Mouse (Mus musculus) hindbrain, embryonic 16.5 days (tissue): Measurements from ENCODE around the gene Rabggta. TPM values are rescaled to one million over a fixed set of nuclear protein-coding genes. Genes with fewer than 3 reads are reported as not detected.
"Not testable (repeated sequence)": the region's sequence is repeated elsewhere in the genome, so short reads cannot be mapped to it uniquely, and the experiment has no call there.

Source experiments
- ATAC-seq: fragments of 200-750 bp; cut with Nextera tagmentation; 2 replicates; pipeline ENCODE4 v1.8.0; 2017; ENCODE audit warnings: moderate TSS enrichment, moderate library complexity
- H3K27ac ChIP-seq: fragments of 300-500 bp; sonication (generic); 2 replicates; pipeline ENCODE4 v1.5.1; 2014; ENCODE audit warnings: low read depth, mild to moderate bottlenecking, control low read depth, low read length, moderate library complexity
- H3K27me3 ChIP-seq: fragments of 300-500 bp; sonication (generic); replicated peaks from 2 replicates; pipeline ENCODE4 v1.6.1; 2014; ENCODE audit warnings: low read length; ENCODE audit not compliant: control insufficient read depth, insufficient read depth
- H3K36me3 ChIP-seq: fragments of 300-500 bp; sonication (generic); 2 replicates; pipeline ENCODE4 v1.6.1; 2014; ENCODE audit warnings: mild to moderate bottlenecking, low read length, moderate library complexity, mixed read lengths; ENCODE audit not compliant: control insufficient read depth, insufficient read depth
- H3K4me1 ChIP-seq: fragments of 300-500 bp; sonication (generic); 2 replicates; pipeline ENCODE4 v1.6.1; 2014; ENCODE audit warnings: low read depth, low read length; ENCODE audit not compliant: control insufficient read depth, insufficient read depth
- H3K4me2 ChIP-seq: fragments of 300-500 bp; sonication (generic); 2 replicates; pipeline ENCODE4 v1.6.1; 2014; ENCODE audit warnings: mild to moderate bottlenecking, low read length, control low read depth, moderate library complexity
- H3K4me3 ChIP-seq: fragments of 300-500 bp; sonication (generic); 2 replicates; pipeline ENCODE4 v1.5.1; 2014; ENCODE audit warnings: mild to moderate bottlenecking, low read length, control low read depth, moderate library complexity
- H3K9ac ChIP-seq: fragments of 300-500 bp; sonication (generic); 2 replicates; pipeline ENCODE4 v1.6.1; 2014; ENCODE audit warnings: low read depth, mild to moderate bottlenecking, control low read depth, low read length, moderate library complexity
- H3K9me3 ChIP-seq: fragments of 300-500 bp; sonication (generic); 2 replicates; pipeline ENCODE4 v1.6.1; 2014; ENCODE audit warnings: mild to moderate bottlenecking, low read length, moderate library complexity; ENCODE audit not compliant: control insufficient read depth
- WGBS: fragments of 180-500 bp; shearing (Covaris S2); extraction: QIAGEN DNeasy Blood & Tissue Kit; methylation state at CpG from one replicate; pipeline ENCODE4 v1.1.7; 2014; 5-methylcytosine and 5-hydroxymethylcytosine counted together
- polyA plus RNA-seq: library from polyadenylated mRNA; unstranded; fragments of >200 nt; fragmentation: Nextera tagmentation; extraction: Ambion mirVana; gene quantifications from 2 replicates; pipeline ENCODE4 v1.2.1, GENCODE M21; 2015

Gene Rabggta
- polyA plus RNA-seq, 1 experiment from 2014 or later, result 60.3 TPM

- not testable (repeated sequence) for ATAC-seq, H3K36me3 ChIP-seq, H3K9ac ChIP-seq, H3K27ac ChIP-seq, H3K9me3 ChIP-seq, H3K4me3 ChIP-seq, H3K4me1 ChIP-seq
- Histone ChIP-seq H3K4me2 (peak overlapping the region; percentile 36), H3K27me3 (peaks cover 14% of the 10 kb centered on the region)
- 7% methylated on average over 5 of the region's 6 CpGs for whole genome bisulfite sequencing
Measured at GRCm38 (mm10) chr14:55760156-55760555, 38.1 kb upstream of the Rabggta start.

GRCm38 (mm10) chr14:55758363-55758784 is 36.3 kb upstream of the Rabggta start, which contains the start of gene Cideb:
TSS of gene Cideb (minus strand) at chr14:55758458.
- Histone ChIP-seq H3K4me2 (peak within 1 kb of the TSS; percentile 33), H3K27me3 (peaks cover 8% of the 10 kb centered on the region), H3K9me3 (no peaks in the 10 kb centered on the region), H3K9ac (no peak within 1 kb of the TSS), H3K4me3 (no peak within 1 kb of the TSS), H3K36me3 (peaks cover 15% of the 10 kb centered on the region), H3K4me1 (peaks cover 6% of the 10 kb centered on the region), H3K27ac (no peak within 1 kb of the TSS)
- no peak for ATAC-seq
- 19% methylated on average over 8 of the region's 8 CpGs for WGBS

DNA sequence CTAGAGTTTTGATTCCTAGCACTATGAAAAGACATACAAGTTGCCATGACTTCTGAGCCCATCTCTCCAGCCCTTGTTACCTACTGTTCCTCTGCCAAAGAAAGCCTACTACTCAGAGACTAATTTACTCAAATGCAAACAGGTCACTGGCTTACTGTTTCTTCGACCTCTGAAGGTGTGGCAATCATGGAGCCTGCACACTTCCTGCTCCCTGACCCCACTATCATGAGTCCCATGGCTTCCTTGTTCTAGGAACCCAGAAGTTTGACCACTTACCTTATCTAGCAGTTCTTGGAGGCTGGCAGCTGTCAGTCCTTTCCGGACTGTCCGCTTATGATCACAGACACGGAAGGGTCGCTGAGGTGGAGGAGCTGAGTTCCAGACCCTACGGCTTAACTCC is 35.5 kb upstream of the Rabggta start:
- H3K9ac ChIP-seq, result no peak overlapping the region
- no peak overlapping the region for H3K4me2 ChIP-seq
- H3K4me1 ChIP-seq, result peaks cover 4% of the 10 kb centered on the region; the same call in 1 of the 2 replicates
- no peak overlapping the region for H3K27ac ChIP-seq
- no peak for ATAC-seq
- WGBS, result 93% methylated on average over 6 of the region's 6 CpGs
- no peak overlapping the region for H3K4me3 ChIP-seq
- H3K36me3 ChIP-seq, result peaks cover 22% of the 10 kb centered on the region
- no peaks in the 10 kb centered on the region for H3K9me3 ChIP-seq
- H3K27me3 ChIP-seq, result peaks cover 8% of the 10 kb centered on the region

- no peaks in the 10 kb centered on the region for H3K27me3 ChIP-seq
- peak overlapping the region; percentile 76 for H3K4me2 ChIP-seq
- H3K27ac ChIP-seq, result no peak overlapping the region
- H3K9me3 ChIP-seq, result no peaks in the 10 kb centered on the region
- H3K4me3 ChIP-seq, result no peak overlapping the region
- no peak overlapping the region for H3K9ac ChIP-seq
- H3K36me3 ChIP-seq, result peaks cover 11% of the 10 kb centered on the region
- WGBS, result 93% methylated on average over 10 of the region's 10 CpGs
- H3K4me1 ChIP-seq, result peaks cover 26% of the 10 kb centered on the region
- ATAC-seq, result no peak
Measured at GRCm38 (mm10) chr14:55747051-55747847, 25.2 kb upstream of the Rabggta start.

- no peaks in the 10 kb centered on the region for H3K9me3 ChIP-seq
- ATAC-seq, result no peak
- peaks cover 6% of the 10 kb centered on the region; the same call in 1 of the 2 replicates for H3K36me3 ChIP-seq
- peak overlapping the region; percentile 55 for H3K27ac ChIP-seq
- under 1% methylated on average over 28 of the region's 31 CpGs for WGBS
- peak overlapping the region; percentile 90 for H3K4me3 ChIP-seq
- no peaks in the 10 kb centered on the region for H3K27me3 ChIP-seq
- peak overlapping the region; percentile 76 for H3K4me2 ChIP-seq
- peaks cover 26% of the 10 kb centered on the region for H3K4me1 ChIP-seq
- H3K9ac ChIP-seq, result peak overlapping the region; percentile 82
Measured at GRCm38 (mm10) chr14:55745861-55746237, 23.8 kb upstream of the Rabggta start.

GRCm38 (mm10) chr14:55745180-55745860 is 23.3 kb upstream of the Rabggta start, which contains the start of the genes Dhrs1 and Nop9:
TSS of gene Dhrs1 (minus strand) at chr14:55745690.
TSS of gene Nop9 (plus strand) at chr14:55745693.
- Histone ChIP-seq H3K4me3 (peak within 1 kb of the TSS; percentile 90), H3K9ac (peak within 1 kb of the TSS; percentile 82), H3K27ac (peak within 1 kb of the TSS; percentile 55), H3K4me2 (peak within 1 kb of the TSS; percentile 76), H3K4me1 (peaks cover 26% of the 10 kb centered on the region), H3K9me3 (no peaks in the 10 kb centered on the region), H3K27me3 (no peaks in the 10 kb centered on the region), H3K36me3 (peaks cover 6% of the 10 kb centered on the region; the same call in 1 of the 2 replicates)
- 2% methylated on average over 46 of the region's 48 CpGs for WGBS
- peak; percentile 83 for ATAC-seq

- peak overlapping the region; percentile 1 for H3K4me2 ChIP-seq
- peaks cover 13% of the 10 kb centered on the region for H3K36me3 ChIP-seq
- no peaks in the 10 kb centered on the region for H3K9me3 ChIP-seq
- no peaks in the 10 kb centered on the region for H3K27me3 ChIP-seq
- WGBS, result 22% methylated on average over 10 of the region's 10 CpGs
- H3K4me3 ChIP-seq, result no peak overlapping the region
- peaks cover 26% of the 10 kb centered on the region for H3K4me1 ChIP-seq
- H3K9ac ChIP-seq, result peak overlapping the region; percentile 20; the same call in 1 of the 2 replicates
- peak; percentile 72 for ATAC-seq
- no peak overlapping the region for H3K27ac ChIP-seq
Measured at GRCm38 (mm10) chr14:55743711-55744110, 21.6 kb upstream of the Rabggta start.

GRCm38 (mm10) chr14:55737086-55737687 is 15.1 kb upstream of the Rabggta start:
- Histone ChIP-seq H3K27ac (no peak overlapping the region), H3K4me3 (no peak overlapping the region), H3K9me3 (no peaks in the 10 kb centered on the region), H3K4me1 (no peaks in the 10 kb centered on the region), H3K27me3 (no peaks in the 10 kb centered on the region), H3K9ac (no peak overlapping the region), H3K36me3 (peaks cover 17% of the 10 kb centered on the region), H3K4me2 (no peak overlapping the region)
- 86% methylated on average over 9 of the region's 9 CpGs for WGBS
- no peak for ATAC-seq

- no peak overlapping the region for H3K9ac ChIP-seq
- WGBS, result 83% methylated on average over 4 of the region's 4 CpGs
- H3K36me3 ChIP-seq, result peaks cover 17% of the 10 kb centered on the region
- H3K27me3 ChIP-seq, result no peaks in the 10 kb centered on the region
- H3K4me3 ChIP-seq, result no peak overlapping the region
- H3K27ac ChIP-seq, result no peak overlapping the region
- no peak for ATAC-seq
- no peak overlapping the region for H3K4me2 ChIP-seq
- peaks cover 3% of the 10 kb centered on the region; the same call in 1 of the 2 replicates for H3K4me1 ChIP-seq
- H3K9me3 ChIP-seq, result no peaks in the 10 kb centered on the region
Measured at GRCm38 (mm10) chr14:55735758-55736157, 13.7 kb upstream of the Rabggta start.
